Mouse (Mus musculus): ENCODE data around the gene Rnf38. TPM values are rescaled to one million over a fixed set of nuclear protein-coding genes. Genes with fewer than 3 reads are reported as not detected.

The Rnf38 gene
- total RNA-seq, 2 experiments from 2014 or later, result 22.7 to 25.0 TPM

DNA sequence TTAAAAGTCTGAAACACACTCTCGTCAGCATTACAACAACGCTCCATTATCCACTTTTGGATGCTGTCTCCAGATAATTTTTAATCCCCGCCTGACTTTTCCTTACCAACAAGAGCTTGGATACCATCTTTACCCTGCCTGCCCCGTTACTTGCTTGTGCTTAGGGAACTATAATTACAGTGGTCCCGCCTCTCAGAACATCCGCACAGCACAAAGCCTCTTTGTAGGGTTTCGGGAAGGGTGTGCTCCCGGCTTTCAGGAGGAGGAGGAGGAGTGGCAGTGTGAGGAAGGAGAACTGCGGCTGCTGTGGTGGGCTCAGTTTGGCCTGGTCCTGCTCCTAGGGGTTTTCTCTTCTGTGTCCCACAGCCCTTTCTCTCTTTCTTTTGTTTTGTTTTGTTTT, 9.4 kb downstream of the Rnf38 start:
- DNase-seq, result no peak

DNA sequence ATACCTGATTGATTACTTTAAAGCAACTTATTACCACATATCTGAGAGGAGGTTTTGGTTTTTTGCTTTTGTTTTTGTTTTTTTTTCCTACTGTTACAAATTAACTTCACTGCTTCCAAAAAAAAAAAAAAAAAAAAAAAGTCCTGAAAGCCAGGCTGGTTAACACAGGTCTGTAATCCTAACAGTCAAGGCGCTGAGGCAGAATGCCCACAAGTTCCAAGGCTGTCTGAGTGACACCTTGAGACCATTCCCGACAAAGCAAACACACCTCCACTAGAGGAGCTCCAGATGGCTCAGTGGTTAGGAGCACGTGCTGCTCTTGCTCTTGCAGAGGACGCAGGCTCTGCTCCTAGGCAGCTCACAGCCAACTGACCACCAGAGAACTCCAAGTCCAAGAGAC, 10.1 kb downstream of the Rnf38 start:
- no peak for DNase-seq

DNA sequence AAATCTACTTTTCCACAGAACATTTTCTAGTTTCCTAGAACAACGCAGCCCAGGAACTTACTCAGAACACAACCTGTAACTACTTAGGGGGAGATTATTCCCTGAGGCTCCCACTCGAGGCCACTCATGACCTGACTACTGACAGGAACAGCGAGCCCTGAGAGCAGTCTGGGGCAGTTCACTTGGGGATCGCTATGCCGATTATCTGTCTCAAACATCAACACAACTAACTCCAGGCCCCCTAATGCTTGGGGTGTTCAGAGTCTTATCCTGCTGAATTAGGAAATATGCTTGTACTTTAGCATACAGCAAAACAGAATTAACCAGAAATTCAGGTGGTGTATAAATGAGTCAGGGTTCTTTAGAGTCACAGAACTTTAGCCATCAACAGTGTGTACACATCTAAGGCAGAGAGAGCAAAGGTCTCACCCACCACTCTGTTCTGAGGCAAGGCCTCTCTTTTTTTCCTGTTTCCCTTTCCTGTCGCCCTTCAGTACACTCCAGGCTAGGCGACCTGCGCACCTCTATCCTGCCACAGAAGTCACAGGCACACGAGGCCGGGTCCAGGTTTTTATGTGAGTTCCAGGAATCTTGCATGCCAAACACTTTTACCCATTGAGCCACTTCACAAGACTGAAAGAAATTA, 16.7 kb downstream of the Rnf38 start:
- no peak for DNase-seq

DNA sequence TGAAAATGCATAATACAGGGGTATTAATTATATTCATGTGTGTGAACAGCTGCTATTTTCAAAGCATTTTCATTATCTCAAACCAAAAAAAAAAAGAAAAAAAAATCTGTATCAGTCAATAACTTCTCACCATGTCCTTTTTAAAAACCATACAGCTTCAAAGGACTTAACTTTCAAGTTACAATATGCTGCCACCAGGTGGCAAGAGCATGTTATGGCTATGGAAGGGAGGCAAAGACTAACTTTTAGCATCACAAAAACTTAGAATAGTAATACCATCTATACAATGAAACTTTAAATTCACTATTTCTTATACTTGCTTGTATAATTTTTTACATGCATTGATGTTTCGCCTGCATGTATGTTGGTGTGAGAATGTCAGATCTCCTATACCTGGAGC, 33.6 kb downstream of the Rnf38 start:
- DNase-seq, result peak; percentile 18 to 51

DNA sequence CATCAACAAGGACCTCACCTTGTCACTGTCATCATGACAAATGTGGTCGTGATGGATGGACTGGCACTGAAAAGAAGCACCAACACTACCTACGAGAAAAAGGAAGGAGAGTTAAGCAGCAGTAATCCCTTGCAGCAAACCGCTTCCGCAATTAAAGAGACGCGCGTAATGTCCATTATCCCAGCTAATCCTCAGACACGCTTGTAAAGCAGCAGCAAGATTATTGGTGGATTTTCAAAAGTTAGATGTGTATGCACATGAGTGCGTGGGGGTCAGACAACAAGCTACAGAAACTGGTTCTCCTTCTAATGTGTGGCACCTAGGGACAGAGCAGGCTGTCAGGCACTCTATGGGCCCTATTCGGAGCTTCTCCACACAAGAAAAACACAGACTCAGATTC, 46.2 kb downstream of the Rnf38 start:
- DNase-seq, result no peak

DNA sequence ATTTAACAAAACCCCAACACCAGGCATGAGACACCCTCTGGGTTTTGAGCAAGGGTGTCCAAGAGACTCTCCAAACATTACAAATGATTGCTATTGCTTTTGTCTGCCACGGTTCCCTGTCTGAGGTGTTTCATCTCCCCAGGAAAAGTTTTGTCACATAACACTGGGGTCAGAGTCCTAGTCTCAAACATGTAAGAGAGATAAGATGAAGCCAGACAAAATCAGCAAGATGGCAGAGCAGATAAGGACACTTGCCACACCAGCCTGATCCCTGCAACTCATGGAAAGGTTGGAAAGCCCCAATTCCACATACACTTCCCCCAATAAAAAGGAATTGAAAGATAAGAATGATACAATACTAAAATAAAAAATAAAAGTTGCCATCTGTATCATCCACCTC, 49.7 kb downstream of the Rnf38 start:
- DNase-seq, result no peak

DNA sequence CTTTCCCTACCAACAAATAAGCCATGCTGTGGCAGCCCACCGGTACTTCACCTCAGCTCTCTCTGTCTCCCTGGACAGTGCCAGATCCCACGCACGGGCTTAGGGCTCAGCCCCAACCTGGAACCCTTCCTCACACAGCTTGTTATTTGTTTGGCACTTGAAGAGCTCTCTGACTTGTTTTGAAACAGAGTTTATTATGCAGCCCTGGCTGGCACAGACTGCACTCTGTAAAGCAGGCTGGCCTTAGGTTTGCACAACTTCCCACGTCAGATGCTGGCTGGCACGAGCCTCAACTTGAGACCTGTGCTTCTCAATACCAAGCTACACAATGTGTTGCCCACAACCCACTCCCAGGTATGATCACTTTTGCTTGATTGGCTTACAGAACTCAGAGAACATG, 53.8 kb downstream of the Rnf38 start:
- DNase-seq, result peak in 1 of 2 experiments; percentile 18

DNA sequence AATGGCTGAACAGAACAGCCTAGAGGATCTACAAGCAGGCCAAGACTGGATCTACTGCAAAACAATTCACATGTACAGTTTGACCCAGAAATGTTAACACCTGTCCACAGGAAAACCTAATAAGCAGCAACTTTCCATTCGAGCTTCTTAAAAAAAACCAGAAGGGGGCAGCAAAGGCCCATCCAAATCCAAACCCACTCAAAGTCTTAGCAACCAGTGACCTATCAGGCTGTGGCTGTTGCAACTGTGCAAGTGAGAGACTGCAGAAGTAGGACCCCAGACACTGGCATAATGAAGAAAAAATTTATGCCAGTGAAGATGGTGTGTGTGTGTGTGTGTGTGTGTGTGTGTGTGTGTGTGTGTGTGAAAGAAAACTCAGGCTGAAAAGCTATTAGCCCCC, 60.4 kb downstream of the Rnf38 start:
- DNase-seq, result peak; percentile 51 to 70

DNA sequence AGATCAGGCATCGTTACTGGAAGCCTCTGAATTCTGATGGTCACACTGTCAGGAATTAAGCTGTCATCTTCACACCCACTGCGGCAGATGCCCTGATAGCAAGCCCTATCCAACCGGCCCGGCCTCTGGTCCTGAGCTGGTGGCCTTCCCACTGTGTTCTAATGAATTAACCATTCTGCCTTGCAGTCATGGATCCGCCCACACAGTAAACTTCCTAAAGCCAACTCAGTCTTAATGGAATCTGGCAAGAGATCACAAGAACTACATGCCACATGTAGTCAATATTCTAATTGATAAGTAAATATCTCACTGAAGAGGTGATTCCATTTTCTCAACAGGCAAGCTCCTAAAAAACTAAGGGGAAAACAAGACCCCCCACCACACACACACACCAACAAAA, 60.9 kb downstream of the Rnf38 start:
- DNase-seq, result no peak

DNA sequence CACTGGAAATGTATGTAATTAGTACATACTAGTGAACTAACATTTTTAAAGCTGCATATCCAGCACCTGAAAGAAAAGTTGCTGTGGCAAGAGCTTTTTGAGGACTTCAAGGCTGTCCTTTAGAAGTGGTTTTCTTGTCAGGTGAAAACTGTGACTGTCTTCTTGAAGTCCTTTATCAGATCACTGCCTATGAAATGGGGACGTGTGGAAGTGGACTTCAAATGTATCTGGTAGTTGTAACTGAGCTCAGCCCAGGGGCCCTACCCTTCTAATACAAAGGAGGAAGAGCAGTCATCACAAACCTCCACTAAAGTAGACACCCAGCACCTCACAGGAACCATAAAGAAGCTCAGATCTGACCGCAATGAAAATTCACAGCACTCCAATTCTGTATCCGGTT, 63.7 kb downstream of the Rnf38 start:
- no peak for DNase-seq

DNA sequence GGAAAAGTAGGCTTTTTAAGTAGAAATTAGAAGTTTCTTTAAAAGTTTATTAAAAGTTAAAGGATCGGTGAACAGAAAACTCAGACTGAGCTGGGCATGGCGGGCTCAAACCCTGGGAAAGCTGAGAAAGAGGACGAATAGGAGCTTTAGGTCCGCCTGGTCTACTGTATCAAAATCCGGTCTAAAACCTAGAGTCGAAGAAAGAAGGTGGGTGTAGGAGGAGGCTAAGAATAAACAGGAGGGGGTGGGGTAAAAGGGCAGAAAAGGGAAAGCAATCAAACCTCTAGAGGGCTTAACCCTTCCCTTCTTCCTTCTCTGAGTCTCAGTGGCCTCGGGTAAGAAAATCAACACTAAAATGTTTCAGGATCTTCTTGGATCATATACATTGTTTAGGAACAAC, 64.8 kb downstream of the Rnf38 start:
- peak in 1 of 2 experiments; percentile 26 for DNase-seq

DNA sequence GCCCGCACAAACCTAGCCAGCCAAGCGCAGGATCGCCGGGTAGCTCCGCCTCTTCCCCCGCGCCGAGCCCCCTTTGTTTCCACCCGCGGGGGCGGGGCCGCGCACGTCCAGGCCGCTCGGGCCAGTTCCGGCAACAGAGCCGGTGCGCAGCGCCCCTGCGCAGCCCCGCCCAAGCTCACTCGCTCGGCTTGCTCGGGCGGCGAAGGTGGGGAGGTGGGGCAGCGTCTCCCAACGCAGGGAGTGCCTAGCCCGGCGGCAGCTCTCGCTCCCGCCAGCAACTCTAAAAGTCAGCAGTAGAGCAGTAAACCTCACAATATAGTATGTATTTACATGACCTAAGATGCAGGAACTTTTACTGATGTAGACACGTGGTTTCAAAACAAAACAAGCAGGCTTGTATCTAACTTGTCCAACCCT, 65.3 kb downstream of the Rnf38 start:
- peak; percentile 95 to 98 for DNase-seq

DNA sequence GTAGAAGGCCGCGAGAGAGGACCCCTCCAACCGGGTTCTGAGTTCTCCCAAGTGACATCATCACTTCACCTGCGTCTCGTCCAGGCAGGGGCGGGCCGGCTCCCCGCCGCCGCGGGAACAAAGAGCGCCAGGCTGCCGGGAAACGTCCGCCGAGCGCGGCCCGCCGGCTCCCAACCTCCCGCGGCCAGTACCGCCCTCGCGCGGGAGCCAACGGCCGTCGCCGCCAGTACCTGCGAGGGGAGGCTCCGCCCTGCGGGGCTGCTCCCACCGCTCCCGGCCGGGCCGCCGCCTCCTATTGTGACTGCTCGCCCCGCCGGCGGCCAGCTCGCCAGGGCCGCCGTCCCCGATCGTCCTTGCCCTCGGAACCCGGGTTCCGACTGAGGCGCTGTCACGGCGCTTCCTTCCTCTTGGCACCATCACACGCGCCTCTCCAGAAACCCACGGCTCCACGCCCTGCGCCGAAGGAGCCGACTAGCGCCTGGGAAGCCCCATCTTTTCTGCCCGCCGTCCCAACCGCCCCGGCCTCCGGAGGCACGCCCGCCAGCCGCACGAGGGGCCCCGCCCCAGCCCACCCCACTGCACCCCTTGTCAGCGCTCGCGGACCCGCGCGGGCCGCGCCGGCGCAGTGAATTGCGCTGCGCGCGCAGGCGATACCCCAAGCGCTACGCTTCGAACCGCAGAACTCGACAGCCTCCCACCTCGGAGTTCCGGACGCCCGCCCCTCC, 66.0 kb downstream of the Rnf38 start:
- peak; percentile 85 to 90 for DNase-seq

DNA sequence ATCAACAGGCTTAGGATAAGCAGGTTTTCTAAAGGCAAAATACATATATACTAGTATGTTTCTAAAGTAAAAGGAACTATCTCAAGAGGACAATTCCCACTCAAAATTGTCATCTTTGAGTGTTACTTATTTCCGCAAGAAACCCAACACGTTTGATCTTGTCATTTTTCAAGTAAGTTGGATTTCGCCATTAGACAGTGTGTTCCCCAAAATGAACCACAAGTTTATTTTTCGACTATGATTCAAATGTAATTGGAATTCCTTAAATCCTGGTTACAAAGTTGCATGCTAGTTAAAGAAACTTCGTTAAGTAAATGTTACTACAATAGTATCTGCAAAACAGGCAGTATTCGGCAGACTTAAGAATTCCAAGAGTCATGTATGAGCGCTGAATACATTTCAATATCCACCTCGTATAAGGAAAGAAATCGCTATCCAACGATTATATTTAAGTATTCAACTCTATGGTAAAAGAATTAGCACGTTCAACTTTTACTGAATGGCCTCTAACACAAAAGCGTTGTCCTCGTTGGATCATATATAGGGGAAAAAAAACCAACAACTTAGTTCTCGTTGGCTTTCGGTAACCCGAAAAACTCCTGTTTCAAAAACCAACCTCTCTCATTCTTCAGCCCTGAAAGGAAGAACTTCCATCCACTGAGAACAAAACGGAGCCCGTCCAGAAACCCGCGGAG, 66.7 kb downstream of the Rnf38 start:
- DNase-seq, result no peak

DNA sequence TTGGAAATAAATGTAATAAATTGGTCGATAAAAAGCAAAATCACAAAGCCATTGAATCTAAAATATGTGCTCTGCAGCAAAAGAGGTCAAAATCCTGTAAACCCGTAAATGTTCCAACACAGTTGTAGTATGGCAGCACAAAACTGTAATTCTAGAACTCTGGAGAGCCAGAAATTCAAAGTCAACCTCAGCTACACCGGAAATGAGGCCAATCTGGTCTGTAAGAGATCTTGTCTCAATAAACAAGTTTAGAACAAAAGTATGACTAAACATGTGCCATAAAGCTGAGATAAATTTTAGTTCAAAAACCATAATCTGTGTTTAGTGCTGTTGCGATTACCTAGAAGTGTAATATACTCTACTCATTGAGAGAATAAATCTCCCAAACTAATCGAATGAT, 69.0 kb downstream of the Rnf38 start:
- no peak for DNase-seq

DNA sequence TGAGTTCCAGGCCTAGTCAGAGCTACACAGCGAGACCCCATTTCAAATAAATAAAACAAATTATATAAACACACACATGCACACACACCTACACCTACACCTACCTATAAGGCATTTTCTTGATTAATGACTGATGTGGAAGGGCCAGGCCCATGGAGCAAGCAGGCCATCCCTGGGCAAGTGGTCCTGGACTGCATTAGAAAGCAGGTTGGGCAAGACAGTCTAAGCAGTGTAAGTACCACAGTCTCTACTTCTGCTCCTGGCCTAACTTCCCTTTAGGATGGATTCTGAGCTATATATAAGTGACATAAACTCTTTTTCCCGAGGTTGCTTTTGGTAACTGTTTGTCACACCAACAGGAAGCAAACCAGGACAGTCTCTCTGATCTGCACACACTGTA, 70.6 kb downstream of the Rnf38 start:
- no peak for DNase-seq

DNA sequence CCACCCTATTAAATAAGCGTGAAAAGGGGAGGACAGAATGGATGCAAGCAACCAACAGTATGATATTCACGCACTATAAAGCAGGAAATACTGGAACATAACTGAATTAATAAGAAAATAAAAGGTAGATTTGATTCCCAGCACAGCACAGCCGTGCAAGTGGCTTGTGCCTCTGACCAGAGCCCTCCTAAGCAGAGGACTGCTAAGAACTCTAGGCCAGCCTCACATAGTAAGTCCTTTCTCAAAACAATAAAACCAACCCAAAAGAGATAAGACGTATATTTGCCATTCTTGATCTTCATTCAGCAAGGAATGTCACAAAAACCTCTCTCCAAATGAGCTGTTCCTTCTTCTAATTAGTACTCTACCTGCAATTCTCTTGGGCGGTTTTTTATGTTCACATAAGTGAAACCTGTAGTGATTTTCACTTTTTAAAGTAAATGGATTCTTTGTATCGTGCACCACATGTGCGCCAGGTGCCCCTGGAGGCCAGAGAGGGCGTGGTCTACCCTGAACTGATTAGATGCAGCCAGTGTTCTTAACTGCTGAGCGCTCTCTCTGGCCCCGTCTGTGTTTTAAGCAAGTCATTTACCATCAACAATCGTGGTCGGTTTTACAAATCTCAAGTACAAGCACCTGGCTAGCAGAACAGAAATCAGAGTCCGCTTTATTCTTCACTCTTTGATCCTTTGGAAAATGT, 72.4 kb downstream of the Rnf38 start:
- no peak for DNase-seq

DNA sequence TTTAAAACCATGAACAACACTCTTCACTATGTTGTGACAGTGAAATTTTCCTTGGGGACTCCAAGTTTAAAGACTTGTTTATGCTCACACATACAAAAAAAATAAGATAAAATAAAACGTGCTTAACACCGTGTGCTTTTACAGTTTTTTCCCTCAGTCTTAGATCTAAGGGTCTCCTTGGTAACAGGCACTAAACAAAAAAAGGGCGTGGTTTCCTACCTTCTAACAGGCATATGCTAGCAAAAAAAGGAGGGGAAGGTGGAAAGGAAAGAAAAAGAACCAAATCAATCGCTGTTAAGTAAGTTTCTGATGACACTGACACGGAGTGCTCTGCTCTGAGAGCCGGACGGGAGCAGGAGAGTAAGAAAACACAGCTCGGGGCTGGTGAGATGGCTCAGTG, 73.8 kb downstream of the Rnf38 start:
- DNase-seq, result no peak

DNA sequence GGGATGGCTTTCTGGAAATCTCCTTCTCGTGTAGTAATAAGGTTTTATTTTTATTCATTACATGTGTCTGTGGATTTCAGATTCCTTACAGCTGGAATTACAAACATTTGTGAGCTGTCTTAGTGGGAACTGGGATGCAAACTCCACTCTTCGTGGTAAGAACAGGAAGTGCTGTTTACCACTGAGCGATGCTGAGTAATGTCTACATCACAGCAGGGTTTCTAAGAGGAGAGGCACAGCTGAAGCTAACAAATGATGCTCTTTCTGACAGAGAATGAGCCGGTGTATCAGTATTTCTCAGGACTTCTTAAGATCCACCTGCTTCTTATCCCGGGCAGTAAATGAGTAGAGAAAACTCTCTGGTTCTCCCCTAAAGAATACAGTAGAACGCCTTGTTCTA, 77.1 kb downstream of the Rnf38 start:
- DNase-seq, result no peak

DNA sequence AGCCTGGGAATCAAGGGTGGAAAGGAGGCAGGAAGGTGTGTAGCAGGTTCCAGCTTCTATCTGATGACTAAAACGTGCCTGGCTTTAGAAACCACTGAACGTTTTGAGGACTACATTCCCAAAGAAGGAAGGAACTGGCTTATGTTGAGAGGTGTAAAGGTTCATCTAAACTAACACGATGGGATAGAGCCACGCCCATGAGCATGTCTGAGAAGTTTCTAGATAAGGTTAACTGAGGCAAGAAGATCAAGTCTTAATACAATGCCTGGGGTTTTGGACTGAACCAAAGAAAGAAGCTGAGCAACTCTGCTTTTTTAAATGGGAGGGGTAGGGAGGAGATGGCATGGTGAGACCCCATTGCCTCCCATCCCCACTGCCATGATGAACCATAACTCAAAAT, 78.7 kb downstream of the Rnf38 start:
- no peak for DNase-seq

DNA sequence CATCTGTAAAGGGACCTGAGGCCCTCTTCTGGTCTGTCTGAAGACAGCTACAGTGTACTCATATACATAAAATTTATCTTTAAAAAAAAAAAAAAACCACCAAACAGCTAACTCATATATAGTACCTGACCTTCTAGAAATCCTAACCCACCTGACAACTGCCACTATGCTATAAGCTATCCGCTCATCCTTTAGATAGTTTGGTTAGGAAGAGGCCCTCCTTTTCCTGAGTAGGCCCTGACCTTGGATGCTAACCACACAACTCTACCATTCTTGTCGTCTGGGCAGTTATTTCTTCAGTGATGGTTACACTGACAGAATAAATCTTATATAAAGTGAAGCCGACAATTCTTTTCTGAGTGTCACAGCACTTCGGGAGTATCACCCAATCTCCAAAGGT, 80.7 kb downstream of the Rnf38 start:
- DNase-seq, result no peak

DNA sequence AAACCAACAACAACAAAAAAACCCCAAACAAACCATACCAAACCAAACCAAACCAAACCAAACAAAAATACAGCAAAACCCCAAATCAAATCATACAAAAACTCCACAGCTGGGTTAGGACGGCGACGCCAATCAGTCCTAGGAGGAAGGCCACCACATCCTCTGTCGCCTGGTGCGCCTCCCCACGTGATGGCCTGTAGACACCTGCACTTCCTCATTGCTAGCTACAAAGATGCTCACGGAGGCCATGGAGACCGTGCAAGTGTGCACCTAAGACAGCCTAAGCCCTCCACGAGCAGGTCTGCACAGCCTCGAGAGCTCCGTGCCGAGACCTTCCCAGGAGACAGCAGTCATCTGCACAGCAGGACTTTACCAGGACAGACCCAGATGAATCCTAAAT, 106.8 kb downstream of the Rnf38 start:
- DNase-seq, result no peak
